ENCODE assay signal across 9 mouse cellular contexts in genomic region chr9:86800600-86801163, GRCm38 (mm10). TPM values are rescaled to one million over a fixed set of nuclear protein-coding genes. Genes with fewer than 3 reads are reported as not detected.
DNase-seq lines count a peak whose midpoint lies in the region; ATAC-seq and TF ChIP-seq lines count a peak whose summit lies in the region.
"Had no signal": no experiment of that assay in that cellular context is flagged by ENCODE, and none has a peak within 500 bp of the region (broad histone marks: within the 10 kb centered on the region; RNA-seq: fewer than 3 reads in every experiment).

No protein-coding gene starts in this region.

- dilution Hi-C loops in CH12.LX (cut with MboI; ENCODE audit: extremely low pct_ligation_motif_present, extremely low pct_unique_long_range_greater_than_20kb, low sequenced_read_pairs), result no loop called here

- H3K27ac ChIP-seq in forebrain, embryonic 11.5 days (ENCODE audit: low read depth, low read length), result no peak overlapping the region
- H3K27ac ChIP-seq in forebrain, embryonic 10.5 days, result no peak overlapping the region
- no peak overlapping the region for H3K27ac ChIP-seq in CH12.LX (ENCODE audit: insufficient read depth, low read depth)
- no peak overlapping the region for H3K27ac ChIP-seq in midbrain, embryonic 15.5 days
- H3K27ac ChIP-seq: limb, embryonic 15.5 days had no signal

- no peak for TF ChIP-seq POLR2A in CH12.LX (IDR thresholded peaks at IDR 0.05; ENCODE audit: low read depth, low read length)

- no peak for TF ChIP-seq EP300 in CH12.LX (IDR thresholded peaks at IDR 0.05; ENCODE audit: low read length)

- H3K27me3 ChIP-seq in forebrain, embryonic 11.5 days (ENCODE audit: control insufficient read depth, insufficient read depth, low read length), result no peaks in the 10 kb centered on the region
- H3K27me3 ChIP-seq in forebrain, embryonic 10.5 days (ENCODE audit: poor library complexity, severe bottlenecking), result no peaks in the 10 kb centered on the region
- H3K27me3 ChIP-seq in CH12.LX (replicated peaks), result no peaks in the 10 kb centered on the region
- no peaks in the 10 kb centered on the region for H3K27me3 ChIP-seq in midbrain, embryonic 15.5 days (replicated peaks)
- H3K27me3 ChIP-seq: limb, embryonic 15.5 days had no signal

- peak; percentile 63 for TF ChIP-seq RAD21 in CH12.LX (IDR thresholded peaks at IDR 0.05; ENCODE audit: low read depth, low read length)

- H3K9ac ChIP-seq in forebrain, embryonic 11.5 days (ENCODE audit: low read length), result no peak overlapping the region
- no peak overlapping the region for H3K9ac ChIP-seq in CH12.LX (ENCODE audit: insufficient read depth, low read depth)
- no peak overlapping the region for H3K9ac ChIP-seq in midbrain, embryonic 15.5 days
- H3K9ac ChIP-seq: limb, embryonic 15.5 days had no signal

- H3K9me3 ChIP-seq in forebrain, embryonic 11.5 days (ENCODE audit: control insufficient read depth, low read length), result no peaks in the 10 kb centered on the region
- H3K9me3 ChIP-seq in forebrain, embryonic 10.5 days, result no peaks in the 10 kb centered on the region
- no peaks in the 10 kb centered on the region for H3K9me3 ChIP-seq in CH12.LX (replicated peaks; ENCODE audit: low read length)
- H3K9me3 ChIP-seq in midbrain, embryonic 15.5 days, result no peaks in the 10 kb centered on the region
- H3K9me3 ChIP-seq: limb, embryonic 15.5 days had no signal

- H3K36me3 ChIP-seq in forebrain, embryonic 11.5 days (ENCODE audit: control insufficient read depth, insufficient read depth, low read length), result no peaks in the 10 kb centered on the region
- H3K36me3 ChIP-seq in forebrain, embryonic 10.5 days (replicated peaks), result no peaks in the 10 kb centered on the region
- no peaks in the 10 kb centered on the region for H3K36me3 ChIP-seq in CH12.LX (replicated peaks in 1 of 2; ENCODE audit: control insufficient read depth in 1 of 2, insufficient read depth in 1 of 2, low read length in 1 of 2)
- peaks cover 7% of the 10 kb centered on the region; the same call in 1 of the 2 replicates for H3K36me3 ChIP-seq in midbrain, embryonic 15.5 days (replicated peaks)
- H3K36me3 ChIP-seq: limb, embryonic 15.5 days had no signal

- in situ Hi-C loops in CH12.LX (cut with MboI; ENCODE audit: low pct_ligation_motif_present, low pct_unique_long_range_greater_than_20kb, low sequenced_read_pairs), result loop anchor here (10.0 kb wide), 1 partner anchor 206 kb away; no protein-coding TSS in a partner anchor

- WGBS in forebrain, embryonic 11.5 days, result 26% methylated on average over 3 of the region's 3 CpGs
- 22% methylated on average over 3 of the region's 3 CpGs for WGBS in forebrain, embryonic 10.5 days
- 26% methylated on average over 3 of the region's 3 CpGs for WGBS in midbrain, embryonic 15.5 days

- TF ChIP-seq CTCF in CH12.LX (conservative IDR thresholded peaks at IDR 0.05 in 1 of 2, IDR thresholded peaks at IDR 0.05 in 1 of 2; ENCODE audit: low read depth in 2 of 2, low read length in 2 of 2), result peak; percentile 22 to 77; a peak in 2 of 4 replicates

- ATAC-seq in forebrain, embryonic 11.5 days (replicated peaks; ENCODE audit: low FRiP score), result peak; percentile 44; the same call in 1 of the 2 replicates
- ATAC-seq in midbrain, embryonic 15.5 days (replicated peaks), result peak; percentile 47; the same call in 1 of the 2 replicates
- ATAC-seq in erythroid progenitor cell, adult 5-6 weeks (replicated peaks; ENCODE audit: low FRiP score, poor library complexity, severe bottlenecking), result no peak

- no peak overlapping the region for H3K4me3 ChIP-seq in forebrain, embryonic 11.5 days (ENCODE audit: low read depth, low read length)
- H3K4me3 ChIP-seq in forebrain, embryonic 10.5 days, result no peak overlapping the region
- H3K4me3 ChIP-seq in CH12.LX (replicated peaks in 1 of 3; ENCODE audit: low read depth in 2 of 3, low read length in 2 of 3, poor library complexity in 1 of 3), result no peak overlapping the region
- H3K4me3 ChIP-seq in midbrain, embryonic 15.5 days, result no peak overlapping the region
- H3K4me3 ChIP-seq: limb, embryonic 15.5 days had no signal

- H3K79me2 ChIP-seq in CH12.LX (replicated peaks; ENCODE audit: control insufficient read depth, extremely low read depth, insufficient read depth, poor library complexity, severe bottlenecking), result no peaks in the 10 kb centered on the region

- no peak overlapping the region for H3K4me2 ChIP-seq in forebrain, embryonic 11.5 days (ENCODE audit: low read depth, low read length, severe bottlenecking)
- no peak overlapping the region for H3K4me2 ChIP-seq in CH12.LX (ENCODE audit: insufficient read depth, low read depth, poor library complexity, severe bottlenecking)
- no peak overlapping the region for H3K4me2 ChIP-seq in midbrain, embryonic 15.5 days
- H3K4me2 ChIP-seq: limb, embryonic 15.5 days had no signal

- no peak for DNase-seq in forebrain, embryonic 11.5 days (ENCODE audit: low spot score)
- no peak for DNase-seq in forebrain, embryonic 10.5 days (ENCODE audit: extremely low spot score, low spot score)
- DNase-seq in CH12.LX (ENCODE audit: extremely low read depth), result peak; percentile 45
- peak; percentile 43 to 49 for DNase-seq in cerebellum, postnatal 25 days
- peak; percentile 36 for DNase-seq in induced T-regulatory cell, adult 2 months (ENCODE audit: low read depth)
- DNase-seq in ovary, postnatal 10 days (ENCODE audit: low spot score), result no peak

- no peaks in the 10 kb centered on the region for H3K4me1 ChIP-seq in forebrain, embryonic 11.5 days (replicated peaks; ENCODE audit: control insufficient read depth, insufficient read depth, low read length)
- H3K4me1 ChIP-seq in forebrain, embryonic 10.5 days, result peaks cover 11% of the 10 kb centered on the region; the same call in 1 of the 2 replicates
- H3K4me1 ChIP-seq in CH12.LX (ENCODE audit: control insufficient read depth in 1 of 2, insufficient read depth in 2 of 2), result no peaks in the 10 kb centered on the region
- H3K4me1 ChIP-seq in midbrain, embryonic 15.5 days, result no peaks in the 10 kb centered on the region
- H3K4me1 ChIP-seq: limb, embryonic 15.5 days had no signal

TF ChIP-seq in CH12.LX, 34 proteins besides CTCF, POLR2A, EP300 and RAD21:
- peak; percentile 89 for TF ChIP-seq ZNF384 (IDR thresholded peaks at IDR 0.05; ENCODE audit: low read depth, low read length)
- TF ChIP-seq ZKSCAN1 (IDR thresholded peaks at IDR 0.05; ENCODE audit: borderline replicate concordance, low read depth, low read length), result no peak
- peak; percentile 62 for TF ChIP-seq SMC3 (IDR thresholded peaks at IDR 0.05; ENCODE audit: low read depth, low read length)
- no peak for TF ChIP-seq MAX (IDR thresholded peaks at IDR 0.05; ENCODE audit: low read length)

RNA-seq across cellular contexts. Expression of gene Prss35, which starts 57.2 kb away (rescaled TPM):
- polyA plus RNA-seq in forebrain, embryonic 11.5 days (2014; fragmentation: Nextera tagmentation; extraction: Ambion mirVana), result 2.0 and 2.3 TPM in 2 replicates
- 1.4 and 1.8 TPM in 2 replicates for polyA plus RNA-seq in forebrain, embryonic 10.5 days (2016; fragmentation: Nextera tagmentation; extraction: Ambion mirVana)
- total RNA-seq in CH12.LX (2012; rRNA removed) (not detected in 2 replicates), CH12.LX (2014; rRNA removed) (not detected in 2 replicates)
- not detected in 2 replicates for polyA plus RNA-seq in CH12.LX (2012; ENCODE audit: insufficient read length, low read depth)
- polyA plus RNA-seq in midbrain, embryonic 15.5 days (2015; fragmentation: Nextera tagmentation; extraction: Ambion mirVana), result 4.3 and 4.8 TPM in 2 replicates
- total RNA-seq in erythroid progenitor cell, adult 5-6 weeks (2015; ENCODE audit: low replicate concordance), result not detected in 2 replicates
- not detected in 2 replicates for total RNA-seq in erythroid progenitor cell, adult 5-6 weeks (2017; ENCODE audit: low replicate concordance)

Comparison
In these comparisons a context has a peak if more than half of its experiments do, and no peak if none do; other contexts are left out.
1. DNase-seq: peak in CH12.LX (single experiment), cerebellum, postnatal 25 days (2 of 2) and induced T-regulatory cell, adult 2 months (single experiment); none in forebrain, embryonic 11.5 days (single experiment), forebrain, embryonic 10.5 days (single experiment) and ovary, postnatal 10 days (single experiment).